Mouse (Mus musculus) mesoderm, embryonic 11.5 days (tissue): ENCODE measurements at regions not wholly inside any gene's neighbourhood (a gene's known extent, or its start where the extent isn't known, plus 50 kb on each side); places are given as distances from the start of the nearest gene placed in this dataset.
"Not testable (repeated sequence)": the region's sequence is repeated elsewhere in the genome, so short reads cannot be mapped to it uniquely, and the experiment has no call there.

ENCODE experiments used
- DNase-seq: peaks from one replicate; pipeline ENCODE4 v3.0.0-alpha.2; 2012; ENCODE audit warnings: low read depth, low spot score

- DNase-seq, result peak; percentile 75
Measured at GRCm38 (mm10) chr16:30797973-30798471, 198.5 kb downstream of the Fam43a start.

- DNase-seq, result no peak
Measured at GRCm38 (mm10) chr16:30798536-30798935, 199.0 kb downstream of the Fam43a start.

DNA sequence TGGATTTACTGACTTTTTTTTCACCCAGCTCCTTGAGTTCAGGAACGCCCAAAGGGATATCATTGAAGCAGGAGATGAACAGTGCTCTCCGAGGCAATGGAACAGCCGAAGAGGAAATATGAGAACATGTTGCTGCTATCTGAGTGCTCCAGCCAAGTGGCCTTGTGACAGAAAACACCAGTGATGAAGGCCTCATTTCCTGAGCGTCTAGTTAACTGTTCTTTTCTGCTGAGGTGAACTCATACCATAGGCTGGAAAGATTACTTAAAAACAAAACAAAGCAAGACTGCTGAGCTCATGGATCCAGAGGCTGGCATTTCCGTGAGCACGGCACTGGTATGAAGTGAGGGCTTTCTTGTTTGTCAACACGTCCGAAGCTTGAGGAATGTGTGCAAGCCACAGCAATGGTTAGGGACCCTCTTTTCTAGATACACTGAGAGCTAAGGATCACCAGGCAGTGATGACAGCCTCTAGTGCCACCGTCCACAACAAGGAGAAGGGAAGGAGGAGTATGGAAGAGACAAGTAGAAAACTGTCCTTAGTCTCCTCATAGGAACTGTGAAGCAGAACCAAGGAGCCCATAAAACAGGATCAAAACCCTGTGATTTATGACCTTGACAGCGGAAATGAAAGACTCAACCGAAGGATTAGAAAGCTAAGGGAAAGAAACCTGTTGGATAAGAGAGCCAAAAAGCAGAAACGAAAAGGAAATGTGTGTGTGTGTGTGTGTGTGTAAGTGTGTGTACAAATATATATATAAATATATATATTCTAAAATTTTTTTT, 200.4 kb downstream of the Fam43a start:
- no peak for DNase-seq

GRCm38 (mm10) chr16:30804018-30804417, 204.5 kb downstream of the Fam43a start:
- no peak for DNase-seq

DNA sequence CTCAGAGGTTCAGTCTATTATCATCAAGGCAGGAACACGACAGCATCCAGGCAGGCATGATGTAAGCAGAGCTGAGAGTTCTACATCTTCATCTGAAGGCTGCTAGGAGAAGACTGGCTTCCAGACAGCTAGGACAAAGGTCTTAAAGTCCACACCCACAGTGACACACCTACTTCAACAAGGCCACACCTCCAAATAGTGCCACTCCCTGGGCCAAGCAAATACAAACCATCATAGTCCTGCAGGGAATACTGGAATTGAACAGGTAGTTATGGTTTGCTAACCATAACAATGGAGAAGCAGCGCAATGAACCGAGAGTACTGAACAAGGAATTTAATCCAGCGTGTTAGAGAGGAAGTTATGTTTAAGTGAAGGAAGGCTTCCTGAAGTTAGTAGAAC, 206.7 kb downstream of the Fam43a start:
- not testable (repeated sequence) for DNase-seq

DNA sequence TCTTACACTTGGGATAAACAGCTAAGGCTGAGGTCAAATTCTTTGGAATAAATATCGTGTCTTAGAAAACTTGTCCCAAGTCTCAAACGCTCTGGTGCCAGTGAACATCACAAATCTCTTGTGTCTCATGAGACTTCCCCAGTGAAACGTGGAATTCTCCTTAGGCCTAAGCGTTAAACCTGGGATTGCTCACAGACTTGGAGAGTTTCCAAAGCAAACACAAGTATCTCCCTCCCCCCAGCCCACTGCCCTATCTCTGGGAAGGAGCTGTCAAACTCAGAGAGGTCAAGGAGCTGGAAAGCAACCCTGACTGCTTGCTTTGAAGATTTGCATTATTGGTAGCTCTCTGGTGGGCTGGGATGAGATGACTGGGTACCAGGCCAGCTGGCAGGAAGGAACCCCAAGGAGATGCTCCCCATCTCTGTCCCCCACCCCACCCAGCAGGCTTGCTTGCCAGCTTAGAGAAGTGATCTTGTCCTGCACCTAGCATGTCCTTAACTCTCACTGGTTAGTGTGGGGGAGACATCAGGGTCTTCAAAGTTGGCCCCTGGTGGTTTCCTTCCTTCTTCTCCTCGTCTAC, 219.1 kb downstream of the Fam43a start:
- peak; percentile 55 for DNase-seq

GRCm38 (mm10) chr16:30819342-30819741, 219.8 kb downstream of the Fam43a start:
- no peak for DNase-seq

DNA sequence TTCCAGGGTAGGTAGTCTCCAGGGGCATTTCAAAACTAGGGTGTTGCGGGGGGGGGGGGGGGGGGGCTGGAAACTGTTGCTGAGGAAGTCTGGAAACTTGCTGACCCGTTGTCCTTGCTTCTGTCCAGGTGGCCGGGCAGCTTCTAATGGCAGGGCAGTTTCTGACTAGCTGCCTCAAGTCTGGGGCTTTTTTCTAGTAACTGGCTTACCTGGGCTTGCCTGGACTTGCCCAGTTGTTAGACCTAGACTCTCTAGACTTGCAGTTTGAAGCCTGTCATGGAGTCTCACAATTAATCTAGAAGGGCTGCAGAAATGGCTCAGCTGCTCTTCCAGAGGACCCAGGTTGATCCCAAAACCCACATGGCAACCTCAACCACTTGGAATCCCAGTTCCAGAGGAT, 220.7 kb downstream of the Fam43a start:
- no peak for DNase-seq

- no peak for DNase-seq
Measured at GRCm38 (mm10) chr16:30820761-30821160, 221.2 kb downstream of the Fam43a start.

DNA sequence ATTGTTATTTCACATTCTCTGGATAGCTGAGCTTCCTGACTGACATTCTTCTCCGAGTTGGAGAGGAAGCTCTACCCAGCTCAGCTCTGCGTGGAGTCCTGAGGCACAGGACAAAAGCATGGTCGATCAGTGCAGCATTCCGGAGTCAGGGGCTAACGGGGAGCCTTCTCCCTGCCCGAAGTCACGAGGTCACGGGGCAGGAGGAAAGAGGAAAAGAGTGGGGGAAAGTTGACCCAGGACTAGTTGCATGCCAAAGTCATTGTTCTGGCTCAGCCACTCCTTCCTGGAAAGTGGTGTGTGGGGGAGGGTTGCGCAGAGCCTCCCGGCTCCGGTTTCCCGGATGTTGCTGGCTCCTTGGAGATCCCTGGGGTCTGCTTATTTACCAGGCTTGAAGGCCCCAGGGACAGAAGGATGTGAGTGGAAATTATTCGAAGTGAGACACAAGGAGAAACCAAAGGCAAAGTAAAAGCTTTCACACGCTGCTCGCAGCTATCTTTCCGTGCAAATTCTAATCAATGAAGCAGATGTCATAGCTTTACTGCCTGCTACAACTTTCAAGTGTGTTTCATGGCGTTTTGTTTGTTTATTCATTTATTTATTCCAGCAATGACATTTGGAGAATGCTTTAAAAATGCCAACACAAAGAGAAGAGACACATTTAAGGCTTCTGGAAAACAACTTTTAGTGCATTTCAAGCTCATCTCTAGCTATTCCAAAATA, 221.8 kb downstream of the Fam43a start:
- DNase-seq, result peak; percentile 78

GRCm38 (mm10) chr16:30821911-30822578, 222.5 kb downstream of the Fam43a start:
- no peak for DNase-seq

DNA sequence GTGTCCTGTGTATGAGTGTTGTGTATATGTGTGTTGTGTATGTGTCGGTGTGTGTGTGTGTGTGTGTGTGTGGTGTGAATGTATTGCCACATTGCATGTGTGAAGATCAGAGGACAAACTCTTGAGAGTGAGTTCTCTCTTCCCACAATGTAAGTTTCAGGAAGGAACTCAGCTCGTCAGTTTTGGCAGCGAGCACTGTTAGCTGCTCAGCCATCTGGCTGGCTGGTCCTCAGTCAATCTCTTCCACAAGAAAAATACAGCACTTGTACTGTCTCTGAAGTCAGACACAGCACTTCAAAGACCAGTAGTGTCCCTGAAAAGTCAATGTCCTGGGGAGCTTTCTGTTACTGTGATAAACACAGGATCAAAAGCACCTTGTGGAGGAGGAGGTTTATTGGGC, 226.6 kb downstream of the Fam43a start:
- DNase-seq, result no peak

DNA sequence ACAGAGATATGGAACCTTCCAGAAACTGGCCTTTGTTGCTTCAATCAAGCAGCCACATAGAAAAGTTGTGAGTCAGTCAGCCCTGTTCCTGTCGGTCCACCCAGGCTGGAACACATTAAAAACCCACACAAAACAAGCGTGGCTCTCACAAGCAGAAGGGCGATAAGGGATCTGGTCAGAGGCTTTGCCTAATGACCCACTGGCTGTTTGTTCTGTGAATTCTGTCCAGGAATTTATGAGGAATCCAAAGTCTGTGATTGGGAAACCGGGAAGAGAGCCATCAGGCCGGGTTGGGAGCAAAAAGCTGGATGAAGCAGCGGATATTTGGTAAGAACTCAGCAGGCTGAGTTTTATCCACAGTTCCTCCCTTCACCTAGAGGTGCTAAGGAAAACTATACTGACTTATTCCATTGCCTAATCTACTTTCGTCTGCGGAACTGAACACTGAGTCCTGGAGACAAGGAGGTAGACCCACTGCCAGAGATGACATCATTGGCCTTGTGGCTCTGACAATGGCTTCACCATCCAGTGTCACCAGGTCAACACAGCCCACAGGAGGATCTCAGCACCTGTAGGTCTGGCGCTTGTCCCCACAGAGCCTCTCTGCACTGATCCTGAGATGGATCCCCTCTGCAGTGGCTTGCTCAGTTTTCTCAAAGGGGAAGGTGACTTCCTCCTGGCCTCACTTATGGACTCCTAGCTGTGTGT, 228.5 kb downstream of the Fam43a start:
- DNase-seq, result no peak

DNA sequence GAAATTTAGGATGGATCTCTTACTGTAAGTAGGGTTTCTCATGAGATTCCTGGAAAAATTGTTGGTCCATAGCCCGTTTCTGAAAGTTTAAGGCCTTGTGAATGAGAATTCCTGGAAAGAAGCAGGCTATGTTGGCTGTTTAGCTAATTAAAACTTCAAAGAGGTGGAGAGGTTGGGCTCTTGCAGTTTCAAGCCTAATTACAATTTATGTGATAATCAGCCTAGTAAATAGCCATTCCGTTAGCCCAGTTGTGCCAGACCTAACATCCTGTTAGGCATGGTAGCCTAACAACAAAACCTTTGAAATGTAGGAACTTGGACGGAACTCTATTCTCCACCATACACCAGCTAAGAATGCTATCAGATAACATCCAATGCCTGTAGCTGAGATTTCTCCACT, 235.0 kb downstream of the Fam43a start:
- no peak for DNase-seq

DNA sequence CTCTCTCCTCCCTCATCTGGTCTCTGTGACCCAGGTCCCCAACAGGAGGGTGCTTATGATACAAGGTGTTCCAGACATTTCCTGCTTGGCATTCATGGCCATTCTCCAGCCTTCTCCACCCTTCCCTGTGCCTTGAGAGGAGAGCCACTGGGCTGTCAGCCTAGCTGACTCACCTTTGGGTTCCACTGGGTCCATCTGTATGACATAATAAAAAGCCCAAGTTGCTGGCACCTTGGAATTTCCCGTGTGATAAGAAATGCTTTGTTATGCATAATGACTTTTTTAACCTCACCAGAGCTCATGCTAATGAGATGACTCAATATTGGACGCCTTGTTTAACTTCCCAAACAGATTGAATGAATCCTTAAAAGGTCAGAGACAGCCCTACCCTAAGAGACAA, 236.2 kb downstream of the Fam43a start:
- no peak for DNase-seq

GRCm38 (mm10) chr16:30842831-30843230, 238.4 kb downstream of the Xxylt1 start:
- DNase-seq, result no peak

GRCm38 (mm10) chr16:30852595-30852994, 228.6 kb downstream of the Xxylt1 start:
- no peak for DNase-seq

GRCm38 (mm10) chr16:30854716-30855115, 226.5 kb downstream of the Xxylt1 start:
- no peak for DNase-seq

DNA sequence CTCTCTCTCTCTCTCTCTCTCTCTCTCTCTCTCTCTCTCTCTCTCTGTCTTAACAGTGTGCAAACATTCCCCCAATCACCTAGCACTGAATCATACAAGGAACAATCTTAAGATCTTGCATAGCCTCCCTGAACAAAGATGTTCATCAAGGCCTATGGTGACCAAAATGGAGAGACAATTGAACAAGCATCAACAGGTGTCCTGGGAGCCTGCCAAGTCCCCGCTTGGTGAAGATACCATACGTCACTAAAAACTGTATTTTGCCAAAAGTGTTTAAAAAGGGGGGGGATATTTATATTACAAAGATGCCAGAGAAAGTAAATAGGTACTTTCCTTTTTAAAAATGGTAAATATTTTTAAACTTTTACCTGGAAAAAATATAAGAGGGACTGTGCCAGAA, 223.6 kb downstream of the Xxylt1 start:
- no peak for DNase-seq

DNA sequence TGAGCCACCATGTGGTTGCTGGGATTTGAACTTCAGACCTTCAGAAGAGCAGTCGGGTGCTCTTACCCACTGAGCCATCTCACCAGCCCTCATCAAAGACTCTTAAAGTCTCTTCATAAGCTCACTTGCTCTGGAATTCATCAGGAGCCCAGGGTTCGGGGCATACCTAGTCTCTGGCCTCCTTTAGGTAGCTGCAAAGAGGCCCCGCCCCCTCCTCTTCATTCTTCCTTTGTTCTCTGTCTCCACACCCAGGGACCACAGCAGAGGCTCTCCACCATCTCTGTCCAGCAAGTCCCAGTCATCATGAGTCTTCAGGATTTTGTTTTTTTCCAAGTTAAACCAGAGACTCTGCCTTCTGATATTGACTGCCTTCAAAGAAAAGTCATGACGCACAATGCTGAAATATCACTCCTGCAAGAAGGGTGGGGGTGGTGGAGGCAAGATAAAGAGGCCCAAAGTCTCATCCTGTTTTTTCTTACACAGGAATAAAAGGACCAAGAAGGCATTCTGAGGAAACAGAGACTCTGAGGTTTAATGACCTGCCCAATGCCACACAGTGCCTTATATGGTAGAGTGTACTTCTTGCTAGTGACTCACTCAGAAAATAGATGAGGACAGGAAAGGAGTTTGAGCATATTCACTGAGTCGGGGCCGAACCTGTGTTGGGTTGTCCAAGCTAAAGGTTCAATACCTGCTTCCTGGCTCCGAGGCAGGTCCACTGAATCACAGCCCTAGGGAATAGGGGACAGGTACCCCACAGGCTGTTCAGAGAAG, 211.9 kb downstream of the Xxylt1 start:
- no peak for DNase-seq

DNA sequence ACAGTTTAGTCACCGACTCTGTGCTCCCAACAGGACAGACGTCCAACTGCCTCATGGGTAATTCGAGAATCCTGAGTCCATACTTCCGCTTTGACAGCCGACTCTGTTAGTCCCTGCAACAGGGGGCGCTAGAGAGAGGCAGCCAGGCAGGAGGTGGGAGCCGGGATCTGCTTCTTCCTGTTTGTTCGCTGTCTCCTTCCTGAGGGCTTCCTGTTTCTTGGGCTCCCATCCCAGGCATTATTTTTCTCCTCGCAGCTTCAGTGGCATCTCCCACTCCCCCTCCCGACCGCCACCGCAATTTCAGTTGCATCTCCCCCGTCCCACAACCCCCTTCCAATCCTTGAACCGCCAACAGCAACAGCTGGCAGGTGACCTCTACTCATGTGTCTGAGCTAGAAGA, 211.1 kb downstream of the Xxylt1 start:
- DNase-seq, result peak; percentile 53
